Mouse (Mus musculus) midbrain, embryonic 14.5 days (tissue): ENCODE data around the gene Surf4. TPM values are rescaled to one million over a fixed set of nuclear protein-coding genes. Genes with fewer than 3 reads are reported as not detected.
A peak's percentile ranks its signal among the peaks of the same experiment; 100 is the strongest.

ENCODE experiments used
- ATAC-seq: fragments of 200-750 bp; cut with Nextera tagmentation; 2 replicates; pipeline ENCODE4 v1.8.0; 2017; ENCODE audit warnings: moderate number of reproducible peaks, moderate library complexity; ENCODE audit not compliant: low FRiP score, low TSS enrichment
- DNase-seq: peaks from one replicate; pipeline ENCODE4 v3.0.0-alpha.2; 2015
- H3K27ac ChIP-seq: fragments of 300-500 bp; sonication (generic); replicated peaks from 2 replicates; pipeline ENCODE4 v1.5.1; 2014; ENCODE audit warnings: mild to moderate bottlenecking, low read depth, low read length, moderate library complexity
- H3K27me3 ChIP-seq: fragments of 300-500 bp; sonication (generic); 2 replicates; pipeline ENCODE4 v1.6.1; 2014; ENCODE audit warnings: low read length, control low read depth, mixed read lengths; ENCODE audit not compliant: control insufficient read depth, insufficient read depth
- H3K36me3 ChIP-seq: fragments of 300-500 bp; sonication (generic); 2 replicates; pipeline ENCODE4 v1.6.1; 2014; ENCODE audit warnings: low read length, control low read depth; ENCODE audit not compliant: control insufficient read depth, insufficient read depth
- H3K4me1 ChIP-seq: fragments of 300-500 bp; sonication (generic); 2 replicates; pipeline ENCODE4 v1.6.1; 2014; ENCODE audit warnings: mild to moderate bottlenecking, antibody characterized with exemption, low read length, control low read depth; ENCODE audit not compliant: control insufficient read depth, insufficient read depth
- H3K4me2 ChIP-seq: fragments of 300-500 bp; sonication (generic); 2 replicates; pipeline ENCODE4 v1.6.1; 2014; ENCODE audit warnings: mild to moderate bottlenecking, low read length, moderate library complexity
- H3K4me3 ChIP-seq: fragments of 300-500 bp; sonication (generic); replicated peaks from 2 replicates; pipeline ENCODE4 v1.5.1; 2014; ENCODE audit warnings: low read depth, low read length
- H3K9ac ChIP-seq: fragments of 300-500 bp; sonication (generic); replicated peaks from 2 replicates; pipeline ENCODE4 v1.6.1; 2014; ENCODE audit warnings: mild to moderate bottlenecking, low read length, moderate library complexity
- H3K9me3 ChIP-seq: fragments of 300-500 bp; sonication (generic); 2 replicates; pipeline ENCODE4 v1.6.1; 2016; ENCODE audit warnings: low read length, control low read depth, mixed read lengths; ENCODE audit not compliant: control insufficient read depth
- WGBS: fragments of 180-500 bp; shearing (Covaris S2); extraction: QIAGEN DNeasy Blood & Tissue Kit; methylation state at CpG from one replicate; pipeline ENCODE4 v1.1.7; 2014; 5-methylcytosine and 5-hydroxymethylcytosine counted together
- polyA plus RNA-seq: library from polyadenylated mRNA; unstranded; fragments of >200 nt; fragmentation: Nextera tagmentation; extraction: Ambion mirVana; gene quantifications from 2 replicates; pipeline ENCODE4 v1.2.1, GENCODE M21; 2014

Surf4 gene
- polyA plus RNA-seq, 1 experiment from 2014 or later = 98.5 TPM

DNA sequence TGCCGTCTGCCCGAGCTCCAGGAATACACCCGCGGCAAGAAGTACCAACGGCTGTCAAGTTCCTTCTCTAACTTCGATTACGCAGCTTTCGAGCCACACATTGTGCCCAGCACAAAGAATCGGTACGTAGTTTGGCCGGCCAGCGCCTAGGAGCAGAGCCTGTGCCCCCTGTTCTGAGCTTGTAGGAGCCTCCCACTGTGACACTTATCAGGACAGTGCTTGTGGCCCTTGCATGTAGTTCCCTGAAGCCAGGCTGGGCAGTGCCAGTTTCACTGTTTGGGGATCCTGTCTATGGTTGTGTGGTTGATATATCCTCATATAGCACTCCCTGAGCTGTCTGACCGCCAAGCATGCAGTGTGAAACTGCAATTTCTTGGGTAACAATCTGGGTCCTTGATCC lies 17.0 kb downstream of the Surf4 start:
- H3K4me2 ChIP-seq = peak overlapping the region; percentile 98
- H3K27ac ChIP-seq = peak overlapping the region; percentile 83
- peak overlapping the region; percentile 73 for H3K4me3 ChIP-seq
- H3K36me3 ChIP-seq = peaks cover 67% of the 10 kb centered on the region
- ATAC-seq = 0 out of 2 replicates have a peak, but pooled peaks have one; percentile 3
- no peaks in the 10 kb centered on the region for H3K9me3 ChIP-seq
- 4% methylated on average over 13 of the region's 13 CpGs for WGBS
- H3K9ac ChIP-seq = peak overlapping the region; percentile 74
- no peaks in the 10 kb centered on the region for H3K27me3 ChIP-seq
- peaks cover 28% of the 10 kb centered on the region for H3K4me1 ChIP-seq
- no peak for DNase-seq

GRCm38 (mm10) chr2:26915927-26916728 lies 17.6 kb downstream of the Surf4 start, which contains the start of the genes Surf2 and Surf1:
Surf2 (plus strand) TSS chr2:26916367.
Surf1 (minus strand) TSS chr2:26916530.
- Histone ChIP-seq H3K9ac (peak within 1 kb of the TSS; percentile 74), H3K36me3 (peaks cover 61% of the 10 kb centered on the region), H3K9me3 (no peaks in the 10 kb centered on the region), H3K27me3 (no peaks in the 10 kb centered on the region), H3K4me1 (peaks cover 31% of the 10 kb centered on the region), H3K4me3 (peak within 1 kb of the TSS; percentile 73), H3K4me2 (peak within 1 kb of the TSS; percentile 98), H3K27ac (peak within 1 kb of the TSS; percentile 83)
- WGBS = 2% methylated on average over 47 of the region's 47 CpGs
- ATAC-seq = peak; percentile 82
- DNase-seq = peak; percentile 89

GRCm38 (mm10) chr2:26914148-26914941 lies 19.4 kb downstream of the Surf4 start:
- ATAC-seq = no peak
- peaks cover 36% of the 10 kb centered on the region for H3K4me1 ChIP-seq

DNA sequence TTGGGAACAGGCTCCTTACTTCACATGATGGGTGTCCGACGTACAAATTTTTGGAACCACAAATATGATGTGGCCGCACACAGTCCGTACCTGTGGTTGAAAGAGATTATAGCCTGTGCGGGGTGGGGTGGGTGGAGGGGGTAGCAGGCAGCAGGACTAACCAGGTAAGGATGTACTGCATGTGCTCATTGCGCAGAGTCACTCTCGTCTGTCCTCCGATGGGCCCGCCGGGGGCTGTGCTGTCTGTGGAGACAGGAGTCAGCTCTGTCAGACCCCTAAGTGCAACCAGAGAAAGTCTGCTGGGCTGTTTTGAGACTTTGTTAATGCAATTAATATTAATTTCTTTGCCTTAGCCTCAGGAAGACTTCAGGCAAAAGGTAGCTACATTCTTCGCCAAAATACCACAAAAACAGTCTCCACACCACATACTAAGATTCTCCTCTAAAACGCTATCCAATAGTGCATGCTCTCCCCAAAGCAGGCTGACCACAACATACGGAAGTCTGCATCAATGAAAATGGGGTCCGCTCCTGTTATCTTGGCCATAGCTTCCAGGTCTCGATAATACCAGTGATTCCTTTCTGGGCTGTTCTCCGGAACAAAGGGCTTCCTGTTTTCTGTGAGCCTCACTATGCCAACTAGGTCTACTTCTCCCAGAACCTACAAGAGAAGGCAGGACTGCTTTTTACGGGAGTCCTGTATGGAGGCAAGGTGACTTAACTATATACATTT lies 20.1 kb downstream of the Surf4 start:
- WGBS = 89% methylated on average over 17 of the region's 17 CpGs
- no peak overlapping the region for H3K4me3 ChIP-seq
- H3K9me3 ChIP-seq = no peaks in the 10 kb centered on the region
- peaks cover 36% of the 10 kb centered on the region for H3K36me3 ChIP-seq
- DNase-seq (no peak), ATAC-seq (no peak)
- no peaks in the 10 kb centered on the region for H3K27me3 ChIP-seq
- no peak overlapping the region for H3K9ac ChIP-seq
- H3K4me2 ChIP-seq = no peak overlapping the region
- no peak overlapping the region for H3K27ac ChIP-seq
- peaks cover 44% of the 10 kb centered on the region for H3K4me1 ChIP-seq

More at GRCm38 (mm10) chr2:26914148-26914941, 19.4 kb downstream of the Surf4 start:
- peaks cover 43% of the 10 kb centered on the region for H3K36me3 ChIP-seq
- H3K9ac ChIP-seq = no peak overlapping the region
- no peaks in the 10 kb centered on the region for H3K9me3 ChIP-seq
- 62% methylated on average over 8 of the region's 8 CpGs for WGBS
- no peaks in the 10 kb centered on the region for H3K27me3 ChIP-seq
- H3K4me2 ChIP-seq = no peak overlapping the region; the same call in 1 of the 2 replicates
- H3K27ac ChIP-seq = no peak overlapping the region
- no peak overlapping the region for H3K4me3 ChIP-seq
- DNase-seq = no peak

- ATAC-seq (no peak), DNase-seq (no peak)
- Histone ChIP-seq H3K27ac (no peak overlapping the region), H3K9ac (peak overlapping the region; percentile 92), H3K4me3 (peak overlapping the region; percentile 78), H3K9me3 (no peaks in the 10 kb centered on the region), H3K36me3 (peaks cover 43% of the 10 kb centered on the region), H3K4me1 (peaks cover 38% of the 10 kb centered on the region), H3K27me3 (no peaks in the 10 kb centered on the region), H3K4me2 (peak overlapping the region; percentile 98)
- WGBS = 80% methylated on average over 5 of the region's 5 CpGs
Observed at GRCm38 (mm10) chr2:26912253-26912770, 21.4 kb downstream of the Surf4 start.

- H3K27ac ChIP-seq = peak overlapping the region; percentile 90
- H3K9me3 ChIP-seq = no peaks in the 10 kb centered on the region
- H3K4me1 ChIP-seq = peaks cover 32% of the 10 kb centered on the region
- no peaks in the 10 kb centered on the region for H3K27me3 ChIP-seq
- 2% methylated on average over 36 of the region's 37 CpGs for WGBS
- peak overlapping the region; percentile 98 for H3K4me2 ChIP-seq
- peak overlapping the region; percentile 78 for H3K4me3 ChIP-seq
- peaks cover 54% of the 10 kb centered on the region for H3K36me3 ChIP-seq
- DNase-seq (peak; percentile 86), ATAC-seq (peak; percentile 63)
- H3K9ac ChIP-seq = peak overlapping the region; percentile 92
Observed at GRCm38 (mm10) chr2:26910994-26911765, 22.5 kb downstream of the Surf4 start.

- Histone ChIP-seq H3K36me3 (peaks cover 62% of the 10 kb centered on the region), H3K9ac (peak within 1 kb of the TSS; percentile 92), H3K4me2 (peak within 1 kb of the TSS; percentile 98), H3K4me1 (peaks cover 27% of the 10 kb centered on the region), H3K9me3 (no peaks in the 10 kb centered on the region), H3K27me3 (no peaks in the 10 kb centered on the region), H3K4me3 (peak within 1 kb of the TSS; percentile 78), H3K27ac (peak within 1 kb of the TSS; percentile 90)
- WGBS = under 1% methylated on average over 74 of the region's 74 CpGs
- ATAC-seq = peak; percentile 93
- peak; percentile 100 for DNase-seq
Observed at GRCm38 (mm10) chr2:26910124-26910993, 23.4 kb downstream of the Surf4 start, which contains the start of the genes Med22 and Rpl7a. Med22 (minus strand) TSS chr2:26910677. Rpl7a (plus strand) TSS chr2:26910764.
